Mouse (Mus musculus) embryonic facial prominence, embryonic 14.5 days (tissue): ENCODE data around the gene Psmd5. TPM values are rescaled to one million over a fixed set of nuclear protein-coding genes. Genes with fewer than 3 reads are reported as not detected.
"Not testable (repeated sequence)": the region's sequence is repeated elsewhere in the genome, so short reads cannot be mapped to it uniquely, and the experiment has no call there.

ENCODE experiments used
- ATAC-seq: fragments of 200-750 bp; cut with Nextera tagmentation; 2 replicates; pipeline ENCODE4 v1.8.0; 2017; ENCODE audit warnings: low read depth, moderate number of reproducible peaks, moderate TSS enrichment
- DNase-seq: peaks from one replicate; pipeline ENCODE4 v3.0.0-alpha.2; 2015; ENCODE audit warnings: low spot score
- H3K27ac ChIP-seq: fragments of 300-500 bp; sonication (generic); replicated peaks from 2 replicates; pipeline ENCODE4 v1.5.1; 2014; ENCODE audit warnings: low read depth, mild to moderate bottlenecking, low read length, moderate library complexity
- H3K27me3 ChIP-seq: fragments of 300-500 bp; sonication (generic); replicated peaks from 2 replicates; pipeline ENCODE4 v1.6.1; 2014; ENCODE audit warnings: low read length; ENCODE audit not compliant: control insufficient read depth, insufficient read depth
- H3K36me3 ChIP-seq: fragments of 300-500 bp; sonication (generic); 2 replicates; pipeline ENCODE4 v1.6.1; 2014; ENCODE audit warnings: low read length, mixed read lengths; ENCODE audit not compliant: control insufficient read depth, insufficient read depth
- H3K4me1 ChIP-seq: fragments of 300-500 bp; sonication (generic); 2 replicates; pipeline ENCODE4 v1.6.1; 2014; ENCODE audit warnings: antibody characterized with exemption, low read length; ENCODE audit not compliant: control insufficient read depth, insufficient read depth
- H3K4me2 ChIP-seq: fragments of 300-500 bp; sonication (generic); 2 replicates; pipeline ENCODE4 v1.6.1; 2014; ENCODE audit warnings: low read depth, mild to moderate bottlenecking, low read length, moderate library complexity, mixed read lengths
- H3K4me3 ChIP-seq: fragments of 300-500 bp; sonication (generic); 2 replicates; pipeline ENCODE4 v1.5.1; 2014; ENCODE audit warnings: low read depth, mild to moderate bottlenecking, low read length
- H3K9ac ChIP-seq: fragments of 300-500 bp; sonication (generic); 2 replicates; pipeline ENCODE4 v1.6.1; 2014; ENCODE audit warnings: low read depth, mild to moderate bottlenecking, low read length, moderate library complexity, mixed read lengths
- H3K9me3 ChIP-seq: fragments of 300-500 bp; sonication (generic); 2 replicates; pipeline ENCODE4 v1.6.1; 2016; ENCODE audit warnings: low read length; ENCODE audit not compliant: control insufficient read depth
- WGBS: fragments of 180-500 bp; shearing (Covaris S2); extraction: QIAGEN DNeasy Blood & Tissue Kit; methylation state at CpG from one replicate; pipeline ENCODE4 v1.1.7; 2014; 5-methylcytosine and 5-hydroxymethylcytosine counted together
- polyA plus RNA-seq: library from polyadenylated mRNA; unstranded; fragments of >200 nt; fragmentation: Nextera tagmentation; extraction: Ambion mirVana; gene quantifications from 2 replicates; pipeline ENCODE4 v1.2.1, GENCODE M21; 2014

The Psmd5 gene
- polyA plus RNA-seq, 1 experiment from 2014 or later = 92.3 TPM

- WGBS = 83% methylated on average over 11 of the region's 11 CpGs
- no peaks in the 10 kb centered on the region for H3K27me3 ChIP-seq
- no peak for DNase-seq
- ATAC-seq = no peak
- no peaks in the 10 kb centered on the region for H3K4me1 ChIP-seq
- no peak overlapping the region for H3K9ac ChIP-seq
- H3K4me3 ChIP-seq = no peak overlapping the region
- H3K4me2 ChIP-seq = no peak overlapping the region
- no peaks in the 10 kb centered on the region for H3K9me3 ChIP-seq
- H3K36me3 ChIP-seq = no peaks in the 10 kb centered on the region
- no peak overlapping the region for H3K27ac ChIP-seq
These were observed 31.4 kb downstream of the Psmd5 start for GRCm38 (mm10) chr2:34843211-34843939.

DNA sequence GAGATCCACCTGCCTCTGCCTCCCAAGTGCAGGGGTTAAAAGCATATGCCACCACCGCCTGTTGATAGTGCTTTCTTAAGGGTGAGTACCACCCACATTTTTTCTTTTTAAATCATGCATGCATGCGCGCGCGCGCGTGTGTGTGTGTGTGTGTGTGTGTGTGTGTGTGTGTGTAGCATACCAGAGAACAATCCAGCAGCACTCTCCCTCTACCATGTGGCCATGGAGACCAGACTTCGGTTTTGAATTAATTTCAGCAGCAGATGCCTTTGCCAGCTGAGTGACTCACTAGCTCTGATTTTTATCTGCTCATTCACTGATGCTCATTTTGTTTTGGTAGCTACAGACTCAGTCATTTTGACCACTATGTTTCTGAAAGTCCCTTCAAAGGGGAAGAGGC, 33.1 kb downstream of the Psmd5 start:
- Histone ChIP-seq H3K4me1 (no peaks in the 10 kb centered on the region), H3K36me3 (no peaks in the 10 kb centered on the region), H3K4me3 (no peak overlapping the region), H3K27ac (no peak overlapping the region), H3K4me2 (no peak overlapping the region), H3K9ac (no peak overlapping the region), H3K9me3 (no peaks in the 10 kb centered on the region), H3K27me3 (no peaks in the 10 kb centered on the region)
- DNase-seq (no peak), ATAC-seq (no peak)
- WGBS = 89% methylated on average over 8 of the region's 8 CpGs

DNA sequence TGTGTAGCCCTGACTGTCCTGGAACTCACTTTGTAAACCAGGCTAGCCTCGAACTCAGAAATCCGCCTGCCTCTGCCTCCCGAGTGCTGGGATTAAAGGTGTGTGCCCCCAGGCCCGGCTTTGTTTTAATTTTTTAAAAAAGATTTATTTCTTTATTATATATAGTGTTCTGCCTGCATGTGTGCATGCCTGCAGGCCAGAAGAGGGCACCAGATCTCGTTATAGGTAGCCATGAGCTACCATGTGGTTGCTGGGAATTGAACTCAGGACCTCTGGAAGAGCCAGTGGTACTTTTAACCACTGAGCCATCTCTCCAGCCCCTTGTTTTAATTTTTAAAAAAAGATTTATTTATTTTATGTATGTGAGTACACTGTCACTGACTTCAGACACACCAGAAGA, 34.6 kb downstream of the Psmd5 start:
- H3K27ac ChIP-seq, H3K4me1 ChIP-seq, DNase-seq, H3K36me3 ChIP-seq, ATAC-seq, H3K9ac ChIP-seq, H3K27me3 ChIP-seq, H3K4me3 ChIP-seq, H3K9me3 ChIP-seq, H3K4me2 ChIP-seq: not testable (repeated sequence)
- WGBS = 82% methylated on average over 5 of the region's 5 CpGs

GRCm38 (mm10) chr2:34835669-34836068, 39.1 kb downstream of the Psmd5 start:
- ATAC-seq (no peak), DNase-seq (no peak)
- 70% methylated on average over 3 of the region's 3 CpGs for WGBS
- Histone ChIP-seq H3K27me3 (no peaks in the 10 kb centered on the region), H3K9ac (no peak overlapping the region), H3K4me3 (no peak overlapping the region), H3K4me1 (no peaks in the 10 kb centered on the region), H3K36me3 (no peaks in the 10 kb centered on the region), H3K4me2 (no peak overlapping the region), H3K27ac (no peak overlapping the region), H3K9me3 (no peaks in the 10 kb centered on the region)

- Histone ChIP-seq H3K27ac (no peak overlapping the region), H3K9ac (no peak overlapping the region), H3K9me3 (peaks cover 13% of the 10 kb centered on the region), H3K4me3 (no peak overlapping the region), H3K4me2 (no peak overlapping the region), H3K27me3 (no peaks in the 10 kb centered on the region), H3K4me1 (no peaks in the 10 kb centered on the region), H3K36me3 (no peaks in the 10 kb centered on the region)
- ATAC-seq (no peak), DNase-seq (no peak)
- WGBS = 87% methylated on average over 17 of the region's 17 CpGs
These were observed 41.1 kb downstream of the Psmd5 start for GRCm38 (mm10) chr2:34833624-34834023.

DNA sequence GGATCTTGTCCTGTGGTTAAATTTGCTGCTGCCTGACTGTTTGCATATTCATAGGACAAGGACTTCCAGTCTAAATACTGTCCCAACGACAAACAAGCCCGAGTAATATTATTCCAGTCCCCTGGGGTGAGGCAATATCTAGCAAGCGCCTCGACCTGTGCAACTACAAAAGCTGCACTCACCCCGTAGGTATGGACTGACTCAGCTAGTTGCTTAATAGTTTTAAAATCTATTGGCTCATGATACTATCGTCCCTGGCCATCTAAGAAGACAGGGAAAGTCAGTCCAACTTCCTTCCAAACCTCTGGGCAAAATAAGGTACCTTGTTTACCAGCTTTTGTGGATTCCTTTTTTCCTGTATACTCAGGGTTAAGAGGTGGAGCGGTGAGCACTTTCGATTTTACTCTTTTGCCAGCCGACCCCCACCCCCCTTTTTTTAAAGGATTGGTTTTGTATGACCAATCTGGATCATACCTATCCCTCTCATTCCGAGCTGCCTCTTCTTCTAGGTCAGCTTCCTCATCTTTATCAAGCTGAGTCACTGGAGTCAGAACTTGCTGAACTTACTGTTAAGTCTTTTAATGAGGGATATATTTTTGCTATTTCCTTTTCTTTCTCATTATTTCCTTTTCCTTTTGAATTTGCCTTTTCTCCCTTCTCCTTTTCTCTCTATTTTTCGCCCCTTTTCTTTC, 41.9 kb downstream of the Psmd5 start, which contains the start of gene Gm34653:
Gene Gm34653 (plus strand): TSS at position 242 of the 692 bp plus-strand sequence.
- not testable (repeated sequence) for H3K27ac ChIP-seq, H3K4me1 ChIP-seq, H3K4me2 ChIP-seq, H3K36me3 ChIP-seq, H3K27me3 ChIP-seq, H3K4me3 ChIP-seq, H3K9ac ChIP-seq, ATAC-seq, DNase-seq
- peaks cover 13% of the 10 kb centered on the region for H3K9me3 ChIP-seq
- WGBS = 71% methylated on average over 11 of the region's 11 CpGs

DNA sequence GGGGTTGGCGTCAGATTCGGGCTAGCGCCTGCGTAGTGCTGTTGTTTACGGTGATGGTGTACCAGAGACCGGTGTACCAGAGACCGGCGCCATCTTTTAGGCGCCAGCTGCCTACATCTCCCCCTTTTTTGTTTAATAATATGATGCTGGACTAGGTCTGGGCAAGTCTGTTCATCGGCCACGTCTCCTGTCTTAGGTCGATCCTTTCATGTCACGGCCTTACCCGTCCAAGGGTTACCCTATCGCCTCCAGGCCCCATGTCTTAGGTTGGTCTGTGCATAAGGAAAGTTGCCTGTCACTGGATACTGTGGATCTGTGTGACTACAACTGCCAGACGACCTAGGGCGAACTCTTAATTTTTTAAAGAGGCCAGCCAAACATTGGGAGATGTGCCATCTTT, 44.7 kb downstream of the Psmd5 start:
- not testable (repeated sequence) for ATAC-seq, H3K4me3 ChIP-seq, H3K9ac ChIP-seq, H3K36me3 ChIP-seq, H3K27ac ChIP-seq, DNase-seq, H3K4me2 ChIP-seq, H3K4me1 ChIP-seq, H3K27me3 ChIP-seq
- WGBS = 93% methylated on average over 17 of the region's 17 CpGs
- H3K9me3 ChIP-seq = peaks cover 13% of the 10 kb centered on the region

DNA sequence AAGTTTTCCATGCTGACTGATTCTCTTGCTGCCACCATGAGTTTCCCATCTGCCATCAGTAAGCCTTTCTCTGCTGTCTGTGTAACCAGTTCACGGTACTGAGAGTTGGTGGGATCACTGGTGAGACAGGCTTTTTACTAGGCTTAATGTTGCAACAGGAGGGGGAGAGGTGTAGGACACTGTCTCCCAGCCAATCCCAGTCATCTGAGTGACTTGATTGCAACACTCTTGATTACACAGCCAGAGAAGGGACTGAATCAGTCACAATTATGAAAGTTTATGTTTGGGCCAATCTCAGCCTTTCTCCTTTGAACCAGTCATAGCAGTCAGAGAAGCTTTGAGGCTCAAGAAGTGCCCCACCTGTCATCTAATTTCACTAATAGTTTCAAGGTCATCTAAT, 46.7 kb downstream of the Psmd5 start:
- 83% methylated on average over 1 of the region's 1 CpGs for WGBS
- Histone ChIP-seq H3K27me3 (no peaks in the 10 kb centered on the region), H3K9ac (no peak overlapping the region), H3K4me3 (no peak overlapping the region), H3K9me3 (peaks cover 13% of the 10 kb centered on the region), H3K4me1 (peaks cover 10% of the 10 kb centered on the region), H3K27ac (no peak overlapping the region), H3K36me3 (no peaks in the 10 kb centered on the region), H3K4me2 (no peak overlapping the region)
- no peak for DNase-seq
- ATAC-seq = no peak
